Mouse (Mus musculus): ENCODE results near the gene Gm20605.

DNA sequence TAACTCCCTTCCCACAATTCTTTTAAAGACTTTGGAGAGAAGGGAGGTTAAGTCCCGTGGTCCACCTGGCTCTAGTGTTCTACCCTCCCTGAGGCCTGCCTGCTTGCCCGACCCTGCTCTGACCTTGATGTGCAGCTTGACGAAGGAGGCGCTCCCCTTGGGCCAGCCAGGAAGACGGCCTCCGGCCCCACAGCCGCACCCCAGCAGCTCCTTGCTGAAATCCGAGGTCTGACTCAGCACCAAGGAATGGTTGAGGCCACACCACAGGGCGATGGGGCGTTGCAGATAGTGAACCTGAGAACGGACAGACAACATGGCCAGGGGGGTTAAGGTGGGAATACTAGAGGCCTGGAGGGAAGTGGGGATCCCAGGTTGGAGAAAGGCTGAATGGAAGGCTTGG, 15.4 kb upstream of the Gm20605 start, which contains the start of gene Pcolce:
- TF ChIP-seq POLR2A (IDR thresholded peaks at IDR 0.05; ENCODE audit: borderline replicate concordance, low read depth, low read length), result no peak
- TF ChIP-seq CTCF (IDR thresholded peaks at IDR 0.05; ENCODE audit: low read depth, low read length), result no peak
